Comparison of ENCODE assay signal across 22 mouse cellular contexts in the genomic region with DNA sequence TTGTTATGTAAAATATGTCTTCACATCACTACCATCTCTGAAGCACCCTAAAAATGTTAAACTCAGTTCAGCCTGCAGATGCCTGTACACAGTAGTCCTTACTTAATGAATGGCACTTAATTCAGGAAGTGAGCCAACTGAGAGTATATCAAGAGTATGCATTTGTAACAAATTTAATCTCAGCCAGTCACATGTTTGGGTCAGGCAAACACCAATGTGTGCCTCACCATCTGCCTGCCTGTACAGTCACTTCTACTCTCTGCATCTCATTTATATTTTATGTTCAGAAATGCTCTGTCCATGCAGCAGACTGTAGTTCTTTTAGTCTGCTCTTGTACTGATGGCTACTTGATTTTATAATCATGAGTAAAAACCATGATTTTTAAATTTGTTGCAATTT.
DNase-seq lines count a peak whose midpoint lies in the region; ATAC-seq and TF ChIP-seq lines count a peak whose summit lies in the region.
"Had no signal": no experiment of that assay in that cellular context is flagged by ENCODE, and none has a peak within 500 bp of the region (broad histone marks: within the 10 kb centered on the region; RNA-seq: fewer than 3 reads in every experiment).

No protein-coding gene starts in this region.

- H3K9ac ChIP-seq in forebrain, embryonic 15.5 days (replicated peaks), result no peak overlapping the region
- H3K9ac ChIP-seq in forebrain, embryonic 11.5 days (ENCODE audit: low read length), result no peak overlapping the region
- no peak overlapping the region for H3K9ac ChIP-seq in midbrain, embryonic 12.5 days (replicated peaks)
- H3K9ac ChIP-seq in midbrain, embryonic 14.5 days (replicated peaks; ENCODE audit: low read length), result no peak overlapping the region
- H3K9ac ChIP-seq in forebrain, postnatal 0 days, result no peak overlapping the region
- H3K9ac ChIP-seq: embryonic facial prominence, embryonic 12.5 days; heart, embryonic 15.5 days; hindbrain, embryonic 15.5 days had no signal

- no peak for TF ChIP-seq CTCF in forebrain, postnatal 0 days (IDR thresholded peaks at IDR 0.05; ENCODE audit: low read depth)

- ATAC-seq in forebrain, embryonic 15.5 days (replicated peaks), result peak; percentile 78
- ATAC-seq in forebrain, embryonic 11.5 days (replicated peaks; ENCODE audit: low FRiP score), result no peak
- ATAC-seq in midbrain, embryonic 12.5 days (ENCODE audit: low FRiP score, low read depth), result peak; percentile 30; the same call in 1 of the 2 replicates
- ATAC-seq in midbrain, embryonic 14.5 days (ENCODE audit: low FRiP score, low TSS enrichment), result no peak
- ATAC-seq in forebrain, postnatal 0 days, result peak; percentile 38; the same call in 1 of the 2 replicates
- ATAC-seq: intestine, embryonic 16.5 days had no signal

- H3K4me2 ChIP-seq in forebrain, embryonic 15.5 days (replicated peaks), result no peak overlapping the region
- H3K4me2 ChIP-seq in forebrain, embryonic 11.5 days (ENCODE audit: low read depth, low read length, severe bottlenecking), result no peak overlapping the region
- H3K4me2 ChIP-seq in midbrain, embryonic 12.5 days (replicated peaks), result no peak overlapping the region
- no peak overlapping the region for H3K4me2 ChIP-seq in midbrain, embryonic 14.5 days (ENCODE audit: low read length)
- no peak overlapping the region for H3K4me2 ChIP-seq in forebrain, postnatal 0 days (ENCODE audit: low read depth)
- H3K4me2 ChIP-seq: embryonic facial prominence, embryonic 12.5 days; heart, embryonic 11.5 days; heart, embryonic 15.5 days; hindbrain, embryonic 15.5 days had no signal

- no peak for DNase-seq in forebrain, embryonic 11.5 days (ENCODE audit: low spot score)
- DNase-seq in midbrain, embryonic 14.5 days, result no peak
- DNase-seq in brain, adult 2 months (ENCODE audit: low read depth, low spot score), result peak; percentile 8
- no peak for DNase-seq in forebrain, postnatal 0 days
- DNase-seq in ovary, adult 18-20 months (ENCODE audit: low spot score), result no peak
- DNase-seq: adrenal gland, adult 2 months; adrenal gland, postnatal 25 days; cerebellum, adult 11 months; cerebellum, adult 8-10 months; cerebellum, postnatal 14 days; embryo, embryonic 11 days; gastrocnemius, postnatal 14 days; heart, adult 2 months; heart, postnatal 14 days had no signal

- no peak overlapping the region for H3K27ac ChIP-seq in forebrain, embryonic 15.5 days (replicated peaks)
- H3K27ac ChIP-seq in forebrain, embryonic 11.5 days (ENCODE audit: low read depth, low read length), result no peak overlapping the region
- no peak overlapping the region for H3K27ac ChIP-seq in midbrain, embryonic 12.5 days (replicated peaks)
- H3K27ac ChIP-seq in midbrain, embryonic 14.5 days (replicated peaks; ENCODE audit: low read depth, low read length), result no peak overlapping the region
- no peak overlapping the region for H3K27ac ChIP-seq in forebrain, postnatal 0 days (ENCODE audit: low read depth, low read length)
- H3K27ac ChIP-seq: embryonic facial prominence, embryonic 12.5 days; heart, adult 2 months; heart, embryonic 15.5 days; hindbrain, embryonic 15.5 days had no signal

- H3K4me1 ChIP-seq in forebrain, embryonic 15.5 days, result peaks cover 3% of the 10 kb centered on the region
- H3K4me1 ChIP-seq in forebrain, embryonic 11.5 days (replicated peaks; ENCODE audit: control insufficient read depth, insufficient read depth, low read length), result no peaks in the 10 kb centered on the region
- H3K4me1 ChIP-seq in midbrain, embryonic 12.5 days, result no peaks in the 10 kb centered on the region
- H3K4me1 ChIP-seq in midbrain, embryonic 14.5 days (ENCODE audit: control insufficient read depth, insufficient read depth, low read length), result 0 out of 2 replicates have a peak, but pooled peaks cover 3% of the 10 kb centered on the region
- no peaks in the 10 kb centered on the region for H3K4me1 ChIP-seq in forebrain, postnatal 0 days (ENCODE audit: insufficient read depth)
- H3K4me1 ChIP-seq: embryonic facial prominence, embryonic 12.5 days; heart, embryonic 15.5 days; hindbrain, embryonic 15.5 days had no signal

- no peaks in the 10 kb centered on the region for H3K27me3 ChIP-seq in forebrain, embryonic 15.5 days
- no peaks in the 10 kb centered on the region for H3K27me3 ChIP-seq in forebrain, embryonic 11.5 days (ENCODE audit: control insufficient read depth, insufficient read depth, low read length)
- H3K27me3 ChIP-seq in midbrain, embryonic 12.5 days, result no peaks in the 10 kb centered on the region
- no peaks in the 10 kb centered on the region for H3K27me3 ChIP-seq in midbrain, embryonic 14.5 days (ENCODE audit: control insufficient read depth, insufficient read depth, low read length)
- H3K27me3 ChIP-seq in forebrain, postnatal 0 days (ENCODE audit: insufficient read depth, low read length), result no peaks in the 10 kb centered on the region
- H3K27me3 ChIP-seq: CH12.LX; embryonic facial prominence, embryonic 12.5 days; heart, embryonic 15.5 days; hindbrain, embryonic 15.5 days had no signal

- H3K36me3 ChIP-seq in forebrain, embryonic 15.5 days, result no peaks in the 10 kb centered on the region
- no peaks in the 10 kb centered on the region for H3K36me3 ChIP-seq in forebrain, embryonic 11.5 days (ENCODE audit: control insufficient read depth, insufficient read depth, low read length)
- H3K36me3 ChIP-seq in midbrain, embryonic 12.5 days, result no peaks in the 10 kb centered on the region
- no peaks in the 10 kb centered on the region for H3K36me3 ChIP-seq in midbrain, embryonic 14.5 days (ENCODE audit: control insufficient read depth, insufficient read depth, low read length)
- no peaks in the 10 kb centered on the region for H3K36me3 ChIP-seq in forebrain, postnatal 0 days (ENCODE audit: insufficient read depth)
- H3K36me3 ChIP-seq: embryonic facial prominence, embryonic 12.5 days; heart, embryonic 15.5 days; hindbrain, embryonic 15.5 days had no signal

- no peaks in the 10 kb centered on the region for H3K9me3 ChIP-seq in forebrain, embryonic 15.5 days
- H3K9me3 ChIP-seq in forebrain, embryonic 11.5 days (ENCODE audit: control insufficient read depth, low read length), result no peaks in the 10 kb centered on the region
- H3K9me3 ChIP-seq in midbrain, embryonic 12.5 days, result no peaks in the 10 kb centered on the region
- H3K9me3 ChIP-seq in midbrain, embryonic 14.5 days (ENCODE audit: control insufficient read depth, low read length), result no peaks in the 10 kb centered on the region
- no peaks in the 10 kb centered on the region for H3K9me3 ChIP-seq in forebrain, postnatal 0 days (ENCODE audit: low read length)
- H3K9me3 ChIP-seq: embryonic facial prominence, embryonic 12.5 days; heart, embryonic 15.5 days; hindbrain, embryonic 15.5 days had no signal

- H3K4me3 ChIP-seq in forebrain, embryonic 15.5 days, result no peak overlapping the region
- H3K4me3 ChIP-seq in forebrain, embryonic 11.5 days (ENCODE audit: low read depth, low read length), result no peak overlapping the region
- no peak overlapping the region for H3K4me3 ChIP-seq in midbrain, embryonic 12.5 days
- H3K4me3 ChIP-seq in midbrain, embryonic 14.5 days (replicated peaks; ENCODE audit: low read depth, low read length), result no peak overlapping the region
- no peak overlapping the region for H3K4me3 ChIP-seq in forebrain, postnatal 0 days (ENCODE audit: low read depth, low read length)
- H3K4me3 ChIP-seq: embryonic facial prominence, embryonic 12.5 days; heart, adult 2 months; heart, embryonic 15.5 days; hindbrain, embryonic 15.5 days had no signal

Comparison
In these comparisons a context has a peak if more than half of its experiments do, and no peak if none do; other contexts are left out.
1. ATAC-seq: peak in forebrain, embryonic 15.5 days (single experiment), midbrain, embryonic 12.5 days (single experiment) and forebrain, postnatal 0 days (single experiment); none in forebrain, embryonic 11.5 days (single experiment) and midbrain, embryonic 14.5 days (single experiment).